Mouse (Mus musculus) limb, embryonic 11.5 days (tissue): ENCODE measurements around the gene Rhou. TPM values are rescaled to one million over a fixed set of nuclear protein-coding genes. Genes with fewer than 3 reads are reported as not detected.

Experiments
- ATAC-seq: fragments of 200-750 bp; cut with Nextera tagmentation; 2 replicates; pipeline ENCODE4 v1.8.0; 2017; ENCODE audit warnings: low read depth; ENCODE audit not compliant: insufficient number of reproducible peaks, low FRiP score, low TSS enrichment
- DNase-seq: peaks from one replicate; pipeline ENCODE4 v3.0.0-alpha.2; 2015; ENCODE audit warnings: low spot score
- H3K27ac ChIP-seq: fragments of 300-500 bp; sonication (generic); replicated peaks from 2 replicates; pipeline ENCODE4 v1.5.1; 2014; ENCODE audit warnings: low read depth, mild to moderate bottlenecking, low read length
- H3K27me3 ChIP-seq: fragments of 300-500 bp; sonication (generic); 2 replicates; pipeline ENCODE4 v1.6.1; 2014; ENCODE audit warnings: mild to moderate bottlenecking, low read length, mixed read lengths; ENCODE audit not compliant: control insufficient read depth, insufficient read depth
- H3K36me3 ChIP-seq: fragments of 300-500 bp; sonication (generic); 2 replicates; pipeline ENCODE4 v1.6.1; 2014; ENCODE audit warnings: mild to moderate bottlenecking, low read length, moderate library complexity, mixed read lengths; ENCODE audit not compliant: control insufficient read depth, insufficient read depth
- H3K4me1 ChIP-seq: fragments of 300-500 bp; sonication (generic); 2 replicates; pipeline ENCODE4 v1.6.1; 2014; ENCODE audit warnings: low read length, mixed read lengths; ENCODE audit not compliant: control insufficient read depth, insufficient read depth
- H3K4me2 ChIP-seq: fragments of 300-500 bp; sonication (generic); 2 replicates; pipeline ENCODE4 v1.6.1; 2014; ENCODE audit warnings: low read depth, mild to moderate bottlenecking, moderate library complexity; ENCODE audit not compliant: severe bottlenecking
- H3K4me3 ChIP-seq: fragments of 300-500 bp; sonication (generic); 2 replicates; pipeline ENCODE4 v1.5.1; 2014; ENCODE audit warnings: low read depth, low read length
- H3K9ac ChIP-seq: fragments of 300-500 bp; sonication (generic); 2 replicates; pipeline ENCODE4 v1.6.1; 2014; ENCODE audit warnings: mild to moderate bottlenecking, low read length
- H3K9me3 ChIP-seq: fragments of 300-500 bp; sonication (generic); 2 replicates; pipeline ENCODE4 v1.6.1; 2016; ENCODE audit warnings: low read length; ENCODE audit not compliant: control insufficient read depth
- WGBS: fragments of 180-500 bp; shearing (Covaris S2); extraction: QIAGEN DNeasy Blood & Tissue Kit; methylation state at CpG from one replicate; pipeline ENCODE4 v1.1.7; 2014; 5-methylcytosine and 5-hydroxymethylcytosine counted together
- polyA plus RNA-seq: library from polyadenylated mRNA; unstranded; fragments of >200 nt; fragmentation: Nextera tagmentation; extraction: Ambion mirVana; gene quantifications from 2 replicates; pipeline ENCODE4 v1.2.1, GENCODE M21; 2014

The Rhou gene
- polyA plus RNA-seq, 1 experiment from 2014 or later = 8.6 TPM

DNA sequence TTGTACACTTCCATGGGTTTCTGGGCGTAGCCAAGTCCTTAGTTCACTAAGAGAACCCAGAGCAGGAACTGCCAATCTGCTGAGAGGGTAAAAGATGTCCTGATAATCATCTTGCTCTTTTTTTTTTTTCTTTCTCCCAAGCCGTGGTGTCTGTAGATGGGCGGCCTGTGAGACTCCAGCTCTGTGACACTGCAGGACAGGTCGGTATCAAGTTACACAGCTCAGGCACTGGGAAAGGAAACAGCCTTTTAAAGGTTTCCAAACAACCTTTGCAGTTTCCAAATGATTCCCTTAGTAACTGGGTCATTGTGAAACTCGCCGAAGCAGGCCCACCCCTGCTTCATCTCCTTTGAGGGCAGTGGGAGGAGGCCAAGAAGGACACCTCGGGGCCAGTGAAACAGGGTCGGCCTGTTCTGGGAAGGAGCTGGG, 1.6 kb downstream of the Rhou start:
- ATAC-seq (no peak), DNase-seq (peak; percentile 48)
- Histone ChIP-seq H3K36me3 (peaks cover 3% of the 10 kb centered on the region; the same call in 1 of the 2 replicates), H3K4me2 (peak overlapping the region; percentile 64), H3K4me3 (peak overlapping the region; percentile 64), H3K9me3 (no peaks in the 10 kb centered on the region), H3K27ac (no peak overlapping the region), H3K9ac (peak overlapping the region; percentile 17; the same call in 1 of the 2 replicates), H3K4me1 (peaks cover 12% of the 10 kb centered on the region), H3K27me3 (no peaks in the 10 kb centered on the region)
- WGBS = 2% methylated on average over 8 of the region's 8 CpGs

DNA sequence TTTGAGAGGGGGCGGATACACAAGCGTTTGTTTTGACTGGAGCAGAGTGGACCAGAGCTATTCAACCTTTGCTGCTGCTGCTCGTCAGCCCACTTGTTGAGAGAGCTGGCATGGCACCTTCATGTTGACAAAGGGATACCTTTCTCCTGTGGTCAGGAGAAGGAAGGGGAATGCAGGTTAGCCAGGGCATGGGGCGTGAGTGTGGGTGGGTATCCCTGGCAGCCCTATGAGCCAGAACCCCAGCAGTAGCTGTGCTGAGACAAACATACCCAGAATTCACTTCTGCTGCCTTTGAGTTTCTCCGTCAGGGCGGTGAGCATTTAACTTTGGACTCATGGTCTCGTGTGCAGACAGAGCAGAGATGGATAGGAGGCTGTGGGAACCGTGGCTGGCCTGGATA, 4.1 kb downstream of the Rhou start:
- ATAC-seq (no peak), DNase-seq (no peak)
- Histone ChIP-seq H3K27me3 (no peaks in the 10 kb centered on the region), H3K9ac (no peak overlapping the region), H3K4me1 (peaks cover 12% of the 10 kb centered on the region), H3K4me2 (no peak overlapping the region), H3K4me3 (no peak overlapping the region), H3K27ac (no peak overlapping the region), H3K9me3 (no peaks in the 10 kb centered on the region), H3K36me3 (peaks cover 3% of the 10 kb centered on the region; the same call in 1 of the 2 replicates)
- 92% methylated on average over 8 of the region's 8 CpGs for WGBS

GRCm38 (mm10) chr8:123659469-123660057, 5.8 kb downstream of the Rhou start:
- H3K9ac ChIP-seq = no peak overlapping the region
- peaks cover 12% of the 10 kb centered on the region for H3K4me1 ChIP-seq
- no peaks in the 10 kb centered on the region for H3K27me3 ChIP-seq
- H3K27ac ChIP-seq = no peak overlapping the region
- peaks cover 3% of the 10 kb centered on the region; the same call in 1 of the 2 replicates for H3K36me3 ChIP-seq
- H3K4me2 ChIP-seq = no peak overlapping the region
- WGBS = 89% methylated on average over 10 of the region's 10 CpGs
- H3K9me3 ChIP-seq = no peaks in the 10 kb centered on the region
- ATAC-seq (no peak), DNase-seq (no peak)
- H3K4me3 ChIP-seq = no peak overlapping the region

- Histone ChIP-seq H3K27me3 (no peaks in the 10 kb centered on the region), H3K36me3 (peaks cover 3% of the 10 kb centered on the region; the same call in 1 of the 2 replicates), H3K4me3 (no peak overlapping the region), H3K9ac (no peak overlapping the region), H3K4me2 (no peak overlapping the region), H3K27ac (no peak overlapping the region), H3K9me3 (no peaks in the 10 kb centered on the region), H3K4me1 (no peaks in the 10 kb centered on the region)
- ATAC-seq = no peak
- WGBS = 92% methylated on average over 11 of the region's 11 CpGs
- no peak for DNase-seq
Observed at GRCm38 (mm10) chr8:123661515-123661914, 7.8 kb downstream of the Rhou start.

DNA sequence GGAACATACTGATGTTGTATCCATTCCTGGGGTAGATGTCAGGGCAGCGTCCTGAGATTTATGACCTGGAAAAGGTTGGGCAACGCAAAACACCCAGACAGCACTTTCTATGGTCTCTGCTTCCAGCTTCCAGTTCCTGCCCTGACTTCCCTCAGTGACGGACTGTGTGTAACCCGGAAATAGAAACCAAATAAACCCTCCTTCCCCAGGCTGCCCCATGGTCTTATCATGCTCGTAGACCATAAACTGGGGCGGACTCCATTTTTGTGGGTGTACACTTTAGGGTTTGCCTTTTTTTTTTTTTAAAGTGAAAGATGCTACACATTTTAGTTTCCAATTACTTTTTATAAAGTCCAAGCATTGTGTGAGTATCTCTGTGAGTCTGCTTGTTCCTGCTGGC, 11.9 kb downstream of the Rhou start:
- Histone ChIP-seq H3K36me3 (no peaks in the 10 kb centered on the region), H3K27ac (no peak overlapping the region), H3K27me3 (no peaks in the 10 kb centered on the region), H3K4me3 (no peak overlapping the region), H3K9me3 (no peaks in the 10 kb centered on the region), H3K9ac (no peak overlapping the region), H3K4me1 (0 out of 2 replicates have a peak, but pooled peaks cover 2% of the 10 kb centered on the region), H3K4me2 (no peak overlapping the region)
- ATAC-seq = no peak
- DNase-seq = no peak
- WGBS = 89% methylated on average over 6 of the region's 6 CpGs

DNA sequence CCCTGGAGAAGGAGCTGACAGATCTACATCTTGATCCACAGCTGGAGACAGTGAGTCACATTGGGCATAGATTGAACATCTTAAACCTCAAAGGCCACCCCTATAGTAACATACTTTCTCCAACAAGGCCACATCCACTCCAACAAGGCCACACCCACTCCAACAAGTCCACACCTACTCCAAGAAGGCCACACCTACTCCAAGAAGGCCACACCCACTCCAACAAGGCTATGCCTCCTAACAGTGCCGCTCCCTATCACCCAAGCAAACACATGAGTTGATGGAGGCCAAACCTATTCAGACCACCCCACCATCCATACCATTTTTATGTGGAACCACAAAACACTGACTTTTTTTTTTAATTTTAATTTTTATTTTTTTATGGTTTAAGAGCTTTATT, 13.1 kb downstream of the Rhou start:
- no peak for ATAC-seq
- Histone ChIP-seq H3K36me3 (no peaks in the 10 kb centered on the region), H3K4me1 (0 out of 2 replicates have a peak, but pooled peaks cover 2% of the 10 kb centered on the region), H3K9me3 (no peaks in the 10 kb centered on the region), H3K4me3 (no peak overlapping the region), H3K4me2 (no peak overlapping the region), H3K9ac (no peak overlapping the region), H3K27me3 (no peaks in the 10 kb centered on the region), H3K27ac (no peak overlapping the region)
- whole genome bisulfite sequencing = 80% methylated on average over 1 of the region's 1 CpGs
- no peak for DNase-seq

GRCm38 (mm10) chr8:123668681-123669080, 15.0 kb downstream of the Rhou start:
- no peaks in the 10 kb centered on the region for H3K9me3 ChIP-seq
- no peak for DNase-seq
- no peak overlapping the region for H3K9ac ChIP-seq
- no peak overlapping the region for H3K4me3 ChIP-seq
- 0 out of 2 replicates have a peak, but pooled peaks cover 2% of the 10 kb centered on the region for H3K4me1 ChIP-seq
- H3K27ac ChIP-seq = no peak overlapping the region
- 58% methylated on average over 4 of the region's 4 CpGs for WGBS
- H3K27me3 ChIP-seq = no peaks in the 10 kb centered on the region
- no peaks in the 10 kb centered on the region for H3K36me3 ChIP-seq
- no peak for ATAC-seq
- no peak overlapping the region for H3K4me2 ChIP-seq

DNA sequence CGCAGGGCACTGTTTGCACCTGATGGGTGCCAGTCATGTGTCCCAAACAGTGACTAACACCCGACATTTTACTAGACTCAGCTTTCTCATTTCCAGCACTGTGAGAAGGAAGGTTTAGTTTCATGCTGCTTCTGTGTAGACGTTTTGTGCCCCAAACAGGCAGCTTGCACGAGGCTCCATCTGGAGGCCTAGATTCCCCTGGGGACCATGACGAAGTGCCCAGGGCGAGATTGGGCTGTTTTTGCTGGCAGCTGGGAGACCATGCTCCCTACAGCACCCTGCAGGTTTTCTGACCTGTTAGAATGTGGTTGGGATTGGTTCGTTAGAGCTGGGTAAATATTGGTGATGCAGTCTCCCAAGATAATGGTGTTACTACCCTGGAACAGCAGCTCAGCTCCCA, 17.0 kb downstream of the Rhou start:
- H3K4me3 ChIP-seq = no peak overlapping the region
- WGBS = 73% methylated on average over 7 of the region's 7 CpGs
- H3K36me3 ChIP-seq = no peaks in the 10 kb centered on the region
- H3K27ac ChIP-seq = no peak overlapping the region
- 0 out of 2 replicates have a peak, but pooled peaks cover 2% of the 10 kb centered on the region for H3K4me1 ChIP-seq
- no peak for DNase-seq
- H3K4me2 ChIP-seq = no peak overlapping the region
- ATAC-seq = no peak
- no peaks in the 10 kb centered on the region for H3K27me3 ChIP-seq
- no peak overlapping the region; the same call in 1 of the 2 replicates for H3K9ac ChIP-seq
- no peaks in the 10 kb centered on the region for H3K9me3 ChIP-seq

GRCm38 (mm10) chr8:123671454-123671853, 17.7 kb downstream of the Rhou start:
- Histone ChIP-seq H3K27me3 (no peaks in the 10 kb centered on the region), H3K4me1 (0 out of 2 replicates have a peak, but pooled peaks cover 2% of the 10 kb centered on the region), H3K9ac (no peak overlapping the region), H3K4me2 (no peak overlapping the region), H3K27ac (no peak overlapping the region), H3K9me3 (no peaks in the 10 kb centered on the region), H3K36me3 (no peaks in the 10 kb centered on the region), H3K4me3 (no peak overlapping the region)
- ATAC-seq (no peak), DNase-seq (no peak)
- 71% methylated on average over 7 of the region's 7 CpGs for WGBS
